Mouse (Mus musculus): Measurements from ENCODE around the gene Gm20696.
A peak's percentile ranks its signal among the peaks of the same experiment; 100 is the strongest.

GRCm38 (mm10) chr6:99666318-99667171, at the start of gene Gm20696, which contains the start of gene Eif4e3:
- TF ChIP-seq CTCF (IDR thresholded peaks at IDR 0.05; ENCODE audit: borderline replicate concordance, extremely low read depth, insufficient read depth, insufficient read length) (no peak), POLR2A (IDR thresholded peaks at IDR 0.05; ENCODE audit: borderline replicate concordance, extremely low read depth, insufficient read depth, insufficient read length, poor library complexity, severe bottlenecking) (0 out of 2 replicates have a peak, but pooled peaks have one; percentile 43)

Measured in brain, embryonic 14.5 days (tissue).